Mouse (Mus musculus): Measurements from ENCODE around the gene Gngt1. TPM values are rescaled to one million over a fixed set of nuclear protein-coding genes. Genes with fewer than 3 reads are reported as not detected.

Gngt1 gene
- total RNA-seq (2012; rRNA removed), result not detected in 2 replicates
- not detected for polyA plus RNA-seq (2012; ENCODE audit: insufficient read depth in 1 of 2, insufficient read length in 2 of 2, low read depth in 1 of 2, low replicate concordance in 2 of 2, missing spikeins in 1 of 2)

- no peaks in the 10 kb centered on the region for H3K79me2 ChIP-seq (ENCODE audit: control insufficient read depth, insufficient read depth, low read length, poor library complexity)
- no peaks in the 10 kb centered on the region for H3K9me3 ChIP-seq (replicated peaks; ENCODE audit: insufficient read depth, low read length)
- no peaks in the 10 kb centered on the region for H3K4me1 ChIP-seq (ENCODE audit: control insufficient read depth in 1 of 2, insufficient read depth in 2 of 2, low read length in 2 of 2)
- H3K27me3 ChIP-seq (ENCODE audit: control insufficient read depth in 1 of 2, insufficient read depth in 2 of 2, low read length in 2 of 2), result peaks cover 0 to 1% of the 10 kb centered on the region in 2 experiments; a peak in 2 of 4 replicates
- TF ChIP-seq TAL1 (IDR thresholded peaks at IDR 0.05; ENCODE audit: low read length), result no peak
- TF ChIP-seq MEF2A (IDR thresholded peaks at IDR 0.05; ENCODE audit: extremely low read depth, insufficient replicate concordance, low read depth, low read length, poor library complexity, severe bottlenecking), result no peak
- TF ChIP-seq KAT2A (conservative IDR thresholded peaks at IDR 0.05; ENCODE audit: low read depth, low read length), result no peak
- TF ChIP-seq MAX (IDR thresholded peaks at IDR 0.05; ENCODE audit: low read length), result no peak
- TF ChIP-seq EP300 (IDR thresholded peaks at IDR 0.05; ENCODE audit: low read depth in 1 of 2, low read length in 2 of 2), result no peak
- no peak for TF ChIP-seq E2F4 (IDR thresholded peaks at IDR 0.05; ENCODE audit: borderline replicate concordance, low read depth, low read length)
- no peak for TF ChIP-seq GABPA (IDR thresholded peaks at IDR 0.05; ENCODE audit: low read depth, low read length)
- no peak for TF ChIP-seq SMC3 (IDR thresholded peaks at IDR 0.05; ENCODE audit: low read depth, low read length)
- TF ChIP-seq ZNF384 (IDR thresholded peaks at IDR 0.05; ENCODE audit: low read depth, low read length), result no peak
- no peak for TF ChIP-seq CTCF (IDR thresholded peaks at IDR 0.05 in 2 of 3, conservative IDR thresholded peaks at IDR 0.05 in 1 of 3; ENCODE audit: control insufficient read depth in 1 of 3, insufficient read depth in 1 of 3, low read depth in 2 of 3, low read length in 3 of 3, poor library complexity in 1 of 3, severe bottlenecking in 1 of 3)
- H3K36me3 ChIP-seq (ENCODE audit: control insufficient read depth in 1 of 2, insufficient read depth in 2 of 2, low read length in 2 of 2), result no peaks in the 10 kb centered on the region
- no peak for DNase-seq (ENCODE audit: low read depth, low spot score)
- no peak within 1 kb of the TSS for H3K9ac ChIP-seq (ENCODE audit: control insufficient read depth, low read depth, low read length, poor library complexity, severe bottlenecking)
- H3K27ac ChIP-seq (ENCODE audit: control insufficient read depth, low read depth, low read length), result no peak within 1 kb of the TSS
- no peak within 1 kb of the TSS for H3K4me3 ChIP-seq (ENCODE audit: control insufficient read depth in 1 of 2, insufficient read depth in 1 of 2, low read depth in 2 of 2, low read length in 2 of 2)
Measured at GRCm38 (mm10) chr6:3993492-3993891, at the start of gene Gngt1. Gene Gngt1 (plus strand): TSS chr6:3993792.

DNA sequence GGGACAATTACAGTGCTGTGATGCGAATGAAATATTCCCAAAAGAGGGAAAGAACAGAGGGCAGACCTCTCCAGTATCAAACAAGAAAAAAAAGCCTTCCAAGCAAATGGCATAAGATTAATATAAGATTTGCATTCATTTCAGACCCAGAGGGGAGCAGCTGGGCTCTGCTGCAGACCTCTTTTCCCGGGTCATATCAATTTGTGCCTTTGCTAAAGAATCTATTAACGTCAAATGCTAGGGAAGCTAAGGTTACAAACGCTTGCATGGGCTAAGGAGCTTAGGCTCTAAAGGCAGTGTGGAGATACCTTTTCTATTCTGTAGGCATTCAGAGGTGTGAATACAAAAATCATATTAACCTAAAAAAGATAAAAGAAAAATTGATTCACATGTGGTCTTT is 38.6 kb upstream of the Gngt1 start:
- Histone ChIP-seq H3K9me3 (replicated peaks; ENCODE audit: insufficient read depth, low read length) (no peaks in the 10 kb centered on the region), H3K79me2 (ENCODE audit: control insufficient read depth, insufficient read depth, low read length, poor library complexity) (no peaks in the 10 kb centered on the region), H3K4me1 (ENCODE audit: control insufficient read depth in 1 of 2, insufficient read depth in 2 of 2, low read length in 2 of 2) (no peaks in the 10 kb centered on the region), H3K9ac (ENCODE audit: control insufficient read depth, low read depth, low read length, poor library complexity, severe bottlenecking) (no peak overlapping the region), H3K36me3 (ENCODE audit: control insufficient read depth in 1 of 2, insufficient read depth in 2 of 2, low read length in 2 of 2) (no peaks in the 10 kb centered on the region), H3K27ac (ENCODE audit: control insufficient read depth, low read depth, low read length) (no peak overlapping the region), H3K27me3 (ENCODE audit: control insufficient read depth in 1 of 2, insufficient read depth in 2 of 2, low read length in 2 of 2) (no peaks in the 10 kb centered on the region; a peak in 1 of 4 replicates), H3K4me3 (ENCODE audit: control insufficient read depth in 1 of 2, insufficient read depth in 1 of 2, low read depth in 2 of 2, low read length in 2 of 2) (no peak overlapping the region)
- DNase-seq (ENCODE audit: low read depth, low spot score), result no peak
- no peak for TF ChIP-seq HCFC1 (IDR thresholded peaks at IDR 0.05; ENCODE audit: low read depth, low read length)
- no peak for TF ChIP-seq MAZ (IDR thresholded peaks at IDR 0.05; ENCODE audit: low read depth, low read length)
- no peak for TF ChIP-seq ETS1 (IDR thresholded peaks at IDR 0.05; ENCODE audit: low read depth, low read length)
- TF ChIP-seq MEF2A (IDR thresholded peaks at IDR 0.05; ENCODE audit: extremely low read depth, insufficient replicate concordance, low read depth, low read length, poor library complexity, severe bottlenecking), result no peak
- no peak for TF ChIP-seq NRF1 (IDR thresholded peaks at IDR 0.05; ENCODE audit: insufficient read depth, low read depth, low read length, poor library complexity, severe bottlenecking)
- no peak for TF ChIP-seq TAL1 (IDR thresholded peaks at IDR 0.05; ENCODE audit: low read length)

Data from MEL (cell line).